Mouse (Mus musculus): Measurements from ENCODE around the gene Nup107. TPM values are rescaled to one million over a fixed set of nuclear protein-coding genes. Genes with fewer than 3 reads are reported as not detected.
"Not testable (repeated sequence)": the region's sequence is repeated elsewhere in the genome, so short reads cannot be mapped to it uniquely, and the experiment has no call there.

Gene Nup107
- total and polyA plus RNA-seq, 3 experiments, result 80.2 to 91.6 TPM; not detected in 1

DNA sequence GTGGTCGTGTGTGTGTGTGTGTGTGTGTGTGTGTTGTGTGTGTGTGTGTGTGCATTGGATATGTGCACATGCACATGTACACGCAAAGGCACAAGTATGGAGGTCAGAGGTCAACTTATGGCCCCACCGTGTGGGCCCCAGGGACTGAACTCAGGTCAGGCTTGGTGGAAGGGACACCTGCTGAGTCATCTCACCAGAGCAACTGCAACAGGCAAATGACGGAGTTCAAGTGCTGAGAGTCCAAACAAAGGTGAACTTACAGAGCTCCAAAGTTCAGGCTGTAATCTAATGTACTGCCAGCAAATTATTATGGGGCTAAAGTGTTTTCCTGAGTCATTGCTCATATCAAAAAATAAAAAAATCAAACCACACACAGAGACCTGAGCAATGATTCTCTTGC, 55.4 kb downstream of the Nup107 start:
- peaks cover 8 to 20% of the 10 kb centered on the region in 2 experiments; a peak in 3 of 4 replicates for H3K4me1 ChIP-seq (ENCODE audit: control insufficient read depth in 1 of 2, insufficient read depth in 2 of 2, low read length in 2 of 2)
- H3K9me3 ChIP-seq (replicated peaks; ENCODE audit: insufficient read depth, low read length), result no peaks in the 10 kb centered on the region
- DNase-seq (ENCODE audit: low read depth, low spot score), result no peak

GRCm38 (mm10) chr10:117736573-117736972, 55.9 kb downstream of the Nup107 start:
- no peaks in the 10 kb centered on the region for H3K79me2 ChIP-seq (ENCODE audit: control insufficient read depth, insufficient read depth, low read length, poor library complexity)
- TF ChIP-seq RAD21 (IDR thresholded peaks at IDR 0.05; ENCODE audit: low read depth, low read length) (no peak), GATA1 (IDR thresholded peaks at IDR 0.05; ENCODE audit: low read depth, low read length) (no peak), ETS1 (IDR thresholded peaks at IDR 0.05; ENCODE audit: low read depth, low read length) (no peak), TAL1 (IDR thresholded peaks at IDR 0.05; ENCODE audit: low read length) (no peak), RCOR1 (IDR thresholded peaks at IDR 0.05; ENCODE audit: low read depth, low read length) (no peak), UBTF (IDR thresholded peaks at IDR 0.05; ENCODE audit: borderline replicate concordance, insufficient read depth, low read depth, low read length) (no peak), MAZ (IDR thresholded peaks at IDR 0.05; ENCODE audit: low read depth, low read length) (no peak), USF2 (IDR thresholded peaks at IDR 0.05; ENCODE audit: borderline replicate concordance in 1 of 2, insufficient read depth in 1 of 2, low read depth in 1 of 2, low read length in 2 of 2) (no peak), MYC (IDR thresholded peaks at IDR 0.05; ENCODE audit: low read depth, low read length) (no peak), EP300 (IDR thresholded peaks at IDR 0.05; ENCODE audit: low read depth in 1 of 2, low read length in 2 of 2) (no peak)
- H3K4me1 ChIP-seq (ENCODE audit: control insufficient read depth in 1 of 2, insufficient read depth in 2 of 2, low read length in 2 of 2), result peaks cover 8 to 23% of the 10 kb centered on the region in 2 experiments; a peak in 3 of 4 replicates
- H3K9ac ChIP-seq (ENCODE audit: control insufficient read depth, low read depth, low read length, poor library complexity, severe bottlenecking), result no peak overlapping the region
- no peak overlapping the region for H3K4me3 ChIP-seq (ENCODE audit: control insufficient read depth in 1 of 2, insufficient read depth in 1 of 2, low read depth in 2 of 2, low read length in 2 of 2)
- DNase-seq (ENCODE audit: low read depth, low spot score), result no peak
- no peaks in the 10 kb centered on the region for H3K27me3 ChIP-seq (ENCODE audit: control insufficient read depth in 1 of 2, insufficient read depth in 2 of 2, low read length in 2 of 2)
- H3K9me3 ChIP-seq (replicated peaks; ENCODE audit: insufficient read depth, low read length), result no peaks in the 10 kb centered on the region
- peaks cover 0 to 24% of the 10 kb centered on the region in 2 experiments; a peak in 2 of 4 replicates for H3K36me3 ChIP-seq (ENCODE audit: control insufficient read depth in 1 of 2, insufficient read depth in 2 of 2, low read length in 2 of 2)
- H3K27ac ChIP-seq (ENCODE audit: control insufficient read depth, low read depth, low read length), result no peak overlapping the region

More for the DNA sequence above, 55.4 kb downstream of the Nup107 start:
- H3K4me3 ChIP-seq (ENCODE audit: control insufficient read depth in 1 of 2, insufficient read depth in 1 of 2, low read depth in 2 of 2, low read length in 2 of 2), result no peak overlapping the region
- peaks cover 0 to 21% of the 10 kb centered on the region in 2 experiments; a peak in 2 of 4 replicates for H3K36me3 ChIP-seq (ENCODE audit: control insufficient read depth in 1 of 2, insufficient read depth in 2 of 2, low read length in 2 of 2)
- TF ChIP-seq HCFC1 (IDR thresholded peaks at IDR 0.05; ENCODE audit: low read depth, low read length) (no peak), EP300 (IDR thresholded peaks at IDR 0.05; ENCODE audit: low read depth in 1 of 2, low read length in 2 of 2) (no peak), ZC3H11A (IDR thresholded peaks at IDR 0.05; ENCODE audit: low read depth, low read length) (no peak), NRF1 (IDR thresholded peaks at IDR 0.05; ENCODE audit: insufficient read depth, low read depth, low read length, poor library complexity, severe bottlenecking) (no peak), MAX (IDR thresholded peaks at IDR 0.05; ENCODE audit: low read length) (no peak), POLR2A (IDR thresholded peaks at IDR 0.05; ENCODE audit: control insufficient read depth in 1 of 2, insufficient read depth in 1 of 2, low read depth in 1 of 2, low read length in 2 of 2, poor library complexity in 1 of 2) (no peak), POLR2AphosphoS2 (IDR thresholded peaks at IDR 0.05; ENCODE audit: low read length) (no peak)
- H3K9ac ChIP-seq (ENCODE audit: control insufficient read depth, low read depth, low read length, poor library complexity, severe bottlenecking), result no peak overlapping the region
- no peaks in the 10 kb centered on the region for H3K27me3 ChIP-seq (ENCODE audit: control insufficient read depth in 1 of 2, insufficient read depth in 2 of 2, low read length in 2 of 2)
- no peak overlapping the region for H3K27ac ChIP-seq (ENCODE audit: control insufficient read depth, low read depth, low read length)
- H3K79me2 ChIP-seq (ENCODE audit: control insufficient read depth, insufficient read depth, low read length, poor library complexity), result no peaks in the 10 kb centered on the region

- not testable (repeated sequence) for H3K79me2 ChIP-seq (ENCODE audit: control insufficient read depth, insufficient read depth, low read length, poor library complexity); H3K27ac ChIP-seq (ENCODE audit: control insufficient read depth, low read depth, low read length); H3K9me3 ChIP-seq (replicated peaks; ENCODE audit: insufficient read depth, low read length); H3K4me3 ChIP-seq (ENCODE audit: control insufficient read depth in 1 of 2, insufficient read depth in 1 of 2, low read depth in 2 of 2, low read length in 2 of 2); DNase-seq (ENCODE audit: low read depth, low spot score); H3K9ac ChIP-seq (ENCODE audit: control insufficient read depth, low read depth, low read length, poor library complexity, severe bottlenecking); H3K27me3 ChIP-seq (ENCODE audit: control insufficient read depth in 1 of 2, insufficient read depth in 2 of 2, low read length in 2 of 2)
- peaks cover 8 to 25% of the 10 kb centered on the region in 2 experiments; a peak in 3 of 4 replicates for H3K4me1 ChIP-seq (ENCODE audit: control insufficient read depth in 1 of 2, insufficient read depth in 2 of 2, low read length in 2 of 2)
- peaks cover 0 to 24% of the 10 kb centered on the region in 2 experiments; a peak in 2 of 4 replicates for H3K36me3 ChIP-seq (ENCODE audit: control insufficient read depth in 1 of 2, insufficient read depth in 2 of 2, low read length in 2 of 2)
These were observed 57.1 kb downstream of the Nup107 start for GRCm38 (mm10) chr10:117735396-117735795.

DNA sequence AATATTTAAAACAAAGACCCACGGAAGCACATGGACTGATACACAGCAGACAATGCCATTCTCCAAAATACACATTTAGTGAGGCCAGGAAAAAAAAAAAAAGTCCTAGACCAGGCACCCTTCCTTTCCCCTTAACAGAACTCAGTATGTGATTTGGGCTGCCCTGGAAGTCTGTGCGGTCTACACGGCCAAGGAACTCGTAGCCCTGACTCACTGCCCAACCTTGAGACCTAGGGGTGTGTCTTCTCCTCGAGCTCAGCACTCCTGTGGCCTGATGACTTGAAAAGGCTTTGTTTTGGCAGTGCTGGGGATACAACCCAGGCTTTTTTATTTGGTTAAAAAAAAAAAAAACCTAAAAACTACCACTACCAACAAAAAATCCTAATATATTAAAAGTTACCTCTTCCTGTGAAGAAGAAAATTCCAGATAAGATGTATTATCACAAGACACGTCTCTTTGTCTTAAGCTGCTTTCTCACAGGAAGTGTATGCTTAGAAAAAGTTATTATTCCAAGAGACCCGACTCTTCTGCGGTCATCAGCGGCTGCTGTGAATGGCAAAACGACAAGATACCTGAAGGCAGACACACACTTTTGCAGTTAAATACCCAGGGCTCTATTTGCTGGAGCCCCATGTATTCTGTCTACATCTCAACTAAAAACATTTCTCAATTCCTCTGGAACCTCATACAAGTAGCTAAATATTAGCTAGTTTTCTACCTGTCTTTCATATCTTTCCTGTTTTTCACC, 58.2 kb downstream of the Nup107 start:
- DNase-seq (ENCODE audit: low read depth, low spot score); H3K27me3 ChIP-seq (ENCODE audit: control insufficient read depth in 1 of 2, insufficient read depth in 2 of 2, low read length in 2 of 2); H3K9ac ChIP-seq (ENCODE audit: control insufficient read depth, low read depth, low read length, poor library complexity, severe bottlenecking); H3K27ac ChIP-seq (ENCODE audit: control insufficient read depth, low read depth, low read length); H3K79me2 ChIP-seq (ENCODE audit: control insufficient read depth, insufficient read depth, low read length, poor library complexity); H3K9me3 ChIP-seq (replicated peaks; ENCODE audit: insufficient read depth, low read length); H3K4me3 ChIP-seq (ENCODE audit: control insufficient read depth in 1 of 2, insufficient read depth in 1 of 2, low read depth in 2 of 2, low read length in 2 of 2): not testable (repeated sequence)
- Histone ChIP-seq H3K36me3 (ENCODE audit: control insufficient read depth in 1 of 2, insufficient read depth in 2 of 2, low read length in 2 of 2) (peaks cover 0 to 24% of the 10 kb centered on the region in 2 experiments; a peak in 2 of 4 replicates), H3K4me1 (ENCODE audit: control insufficient read depth in 1 of 2, insufficient read depth in 2 of 2, low read length in 2 of 2) (peaks cover 8 to 25% of the 10 kb centered on the region in 2 experiments; a peak in 3 of 4 replicates)
